Mouse (Mus musculus) T-helper 17 cell (primary cell): ENCODE measurements around the gene Mphosph6.

ENCODE experiments used
- in situ Hi-C, 2 experiments: fragments of 300-600 bp; cut with MboI, MseI; formaldehyde crosslinking; loops; 1 replicate in 1 of 2; 2 replicates in 1 of 2; pipeline ENCODE4 v1.15.1; 2025; ENCODE audit warnings: high pct_unique_total_duplicates in 2 of 2

Mphosph6 gene

DNA sequence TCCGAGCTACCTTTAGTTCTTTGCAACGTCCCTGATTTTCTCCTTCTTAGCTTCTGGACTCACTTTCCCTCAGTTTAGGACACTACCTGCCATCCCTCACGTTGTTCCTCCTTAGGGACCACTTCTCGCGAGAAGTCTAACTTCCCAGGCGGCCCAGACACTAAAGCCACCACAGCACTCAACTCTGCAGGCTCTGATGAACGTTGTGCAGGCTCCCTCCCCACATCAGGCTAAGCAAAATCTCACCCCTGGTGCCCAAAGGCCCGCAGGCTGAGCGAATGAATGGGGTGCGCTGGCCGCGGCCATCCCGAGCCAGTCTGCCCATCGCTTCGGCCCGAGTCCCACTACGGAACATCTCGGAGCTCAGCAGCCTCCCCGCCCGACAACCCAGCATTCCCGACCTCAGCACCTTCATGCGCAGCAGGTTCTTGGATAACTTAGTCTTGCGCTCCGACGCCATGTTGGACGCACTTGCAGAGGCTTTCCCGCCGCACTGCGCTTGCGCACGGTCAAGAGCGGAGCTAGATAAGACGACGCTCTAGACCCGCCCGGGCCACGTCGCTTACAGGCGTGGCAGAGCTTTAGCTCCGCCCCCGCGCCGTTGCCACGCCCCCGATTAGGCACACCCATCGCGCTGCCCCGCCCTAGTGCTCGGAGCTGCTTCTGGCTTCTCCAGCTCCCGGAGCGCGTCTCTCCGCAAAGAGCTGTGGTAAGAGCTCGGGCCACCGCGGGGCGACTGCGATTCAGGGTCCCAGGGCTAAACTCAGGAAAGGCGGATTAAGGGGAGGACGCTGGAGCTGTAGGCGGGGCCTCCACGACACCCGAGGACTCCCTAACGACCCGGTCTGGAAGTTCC lies at the start of gene Mphosph6:
Gene Mphosph6 (minus strand): TSS at position 501 of the 856 bp plus-strand sequence.
- in situ Hi-C loops = no loop called here

DNA sequence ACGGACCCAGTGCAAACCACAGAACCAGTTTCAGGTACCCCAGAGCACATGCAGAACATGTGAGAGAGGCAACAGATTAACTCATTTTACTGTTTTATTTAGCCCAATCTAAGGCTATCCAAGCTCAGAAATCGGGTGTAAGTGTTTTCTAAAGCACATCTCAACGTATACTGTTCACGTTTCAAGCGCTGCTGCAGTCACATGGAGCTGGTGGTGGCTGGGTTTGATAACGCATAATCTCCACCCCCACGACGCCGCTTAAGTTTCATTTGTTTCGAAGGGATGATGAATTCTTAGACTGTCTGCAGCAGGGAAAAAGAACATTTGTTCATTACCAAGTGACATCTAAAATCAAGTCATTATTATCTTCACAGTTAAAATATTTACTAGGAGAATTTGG lies 48.7 kb upstream of the Mphosph6 start:
- in situ Hi-C loops = no loop called here

DNA sequence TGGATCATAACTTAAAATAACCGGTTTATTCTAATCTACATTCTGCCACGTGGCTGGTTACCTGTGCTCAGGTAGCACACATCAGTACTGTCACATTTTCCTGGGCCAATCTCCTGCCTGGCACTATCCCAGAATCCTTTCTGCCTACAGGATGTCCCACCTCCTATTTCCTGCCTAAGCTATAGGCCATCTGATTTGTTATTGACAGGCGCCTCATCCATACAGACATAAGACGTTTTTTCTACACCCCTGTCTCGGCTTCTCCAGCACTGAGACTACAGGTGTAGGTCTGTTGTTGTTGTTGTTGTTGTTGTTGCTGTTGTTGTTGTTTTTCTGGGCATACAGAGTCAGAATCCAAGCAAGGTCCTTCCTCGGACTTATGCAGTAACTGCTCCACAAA lies 46.1 kb upstream of the Mphosph6 start:
- in situ Hi-C loops = no loop called here

DNA sequence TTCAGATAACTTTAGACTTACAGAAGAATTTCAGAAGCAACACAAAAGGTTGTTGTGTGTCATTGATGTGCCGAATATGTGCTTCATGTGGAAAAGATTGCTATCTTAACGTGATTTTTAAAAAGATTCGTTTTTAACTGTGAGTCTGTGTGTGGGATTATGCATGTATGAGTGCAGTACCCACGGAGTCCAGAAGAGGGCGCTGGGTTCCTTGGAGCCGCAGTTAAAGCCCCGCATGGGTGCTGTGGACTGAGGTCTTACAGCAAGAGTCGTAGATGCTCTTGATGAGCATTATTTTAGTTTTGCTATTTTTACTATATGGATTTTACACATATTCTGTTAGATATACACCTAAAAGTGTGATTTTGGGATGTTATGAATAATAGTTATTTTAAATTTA lies 42.0 kb upstream of the Mphosph6 start:
- in situ Hi-C loops = no loop called here

DNA sequence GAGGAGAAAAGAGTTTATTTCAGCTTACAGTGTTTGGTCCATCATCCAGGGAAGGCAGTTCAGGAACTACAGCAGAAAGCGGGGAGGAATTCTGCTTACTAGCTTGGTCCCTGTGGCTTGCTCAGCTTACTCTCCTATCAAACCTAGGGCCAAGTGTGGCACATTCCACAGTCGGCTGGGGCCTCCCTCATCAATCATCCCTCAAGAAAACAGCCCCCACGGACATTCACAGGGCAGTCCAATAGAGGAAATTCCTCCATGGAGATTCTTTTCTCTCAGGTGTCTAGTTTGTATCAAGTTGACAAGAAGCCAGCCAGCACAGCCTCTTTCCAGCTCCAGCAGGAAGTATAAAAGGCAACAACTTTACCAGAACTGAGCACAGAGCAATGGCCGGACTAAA lies 11.8 kb upstream of the Mphosph6 start:
- in situ Hi-C loops = no loop called here

DNA sequence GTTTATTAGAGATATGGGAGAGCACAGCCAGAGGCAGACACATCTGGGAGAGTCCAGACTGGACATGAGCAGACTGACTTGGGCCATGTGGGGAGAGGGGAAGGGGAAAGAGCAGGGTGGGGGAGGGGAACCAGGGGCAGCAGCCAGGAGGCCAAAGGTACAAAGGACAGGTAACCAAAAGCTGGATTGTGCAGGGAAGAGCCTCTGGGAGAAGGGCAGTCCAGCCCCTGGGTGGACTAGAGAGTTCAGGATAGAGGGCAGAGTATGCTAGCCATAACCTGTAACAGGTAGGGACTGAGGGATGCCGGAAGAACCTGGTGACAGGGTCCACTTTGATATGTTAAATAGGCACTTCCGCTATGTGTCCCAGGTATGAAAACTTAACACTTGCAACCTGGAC lies 8.9 kb upstream of the Mphosph6 start:
- in situ Hi-C loops = no loop called here

DNA sequence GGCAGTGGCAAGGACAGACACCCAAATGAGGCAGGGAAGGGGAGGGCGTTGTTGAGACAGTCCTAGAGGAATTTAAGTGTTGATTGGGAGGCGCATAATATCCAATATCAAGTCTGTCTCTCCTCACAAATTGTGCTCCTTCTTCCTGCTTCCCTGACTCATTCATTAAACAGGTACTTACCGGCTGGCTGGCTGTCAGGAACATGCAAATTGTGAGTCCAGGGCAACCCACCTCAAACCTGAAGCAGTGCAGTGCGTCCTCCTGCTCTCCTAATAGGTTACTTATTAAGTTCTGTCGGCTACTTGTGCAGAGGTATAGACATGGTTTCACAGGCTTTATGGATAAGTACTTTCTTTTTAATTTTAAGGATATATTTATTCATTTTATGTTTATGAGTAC lies 3.7 kb upstream of the Mphosph6 start:
- in situ Hi-C loops = no loop called here

DNA sequence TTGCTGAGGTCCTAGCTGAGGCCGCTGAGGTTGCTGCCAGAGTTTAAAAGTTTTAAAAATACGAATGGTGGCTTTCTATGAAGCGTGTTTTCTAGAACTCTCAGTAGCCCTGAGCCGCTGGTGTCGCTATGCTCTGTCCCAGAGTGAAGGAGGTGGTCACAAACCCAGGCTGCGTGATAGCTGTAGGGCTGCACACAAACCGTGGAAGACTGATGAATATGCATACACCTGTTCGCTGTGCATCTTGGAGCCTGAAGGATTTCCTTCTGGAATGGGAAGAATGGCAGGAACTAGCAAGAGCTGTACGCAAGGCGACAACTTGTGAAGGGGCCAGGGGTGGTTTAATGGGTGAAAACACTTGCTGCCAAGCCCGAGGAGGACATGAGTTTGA lies 551 bp upstream of the Mphosph6 start:
- in situ Hi-C loops = no loop called here

DNA sequence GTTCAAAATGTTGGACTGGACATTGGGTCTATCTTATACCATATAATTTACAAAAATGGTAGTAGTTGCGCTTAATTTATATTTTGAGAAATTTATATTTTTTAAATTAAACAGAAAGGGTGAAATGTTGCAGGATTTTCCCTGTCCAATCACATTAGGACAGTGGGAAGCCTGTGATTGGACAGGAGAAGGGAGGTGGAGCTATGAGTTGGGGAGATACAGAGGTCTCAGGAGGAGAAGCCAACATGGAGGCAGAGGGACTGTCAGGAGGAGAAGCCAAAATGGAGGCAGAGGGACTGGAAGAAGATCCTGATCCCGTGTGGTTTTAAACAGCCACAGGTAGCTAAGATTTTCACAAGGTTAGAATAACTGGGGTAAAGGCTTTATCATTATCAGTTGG lies 3.7 kb downstream of the Mphosph6 start:
- in situ Hi-C loops = loop anchor here (25.0 kb wide), 2 partner anchors 636 to 886 kb away; partner anchors contain the start of genes Gan (in 2 of the 2), Cenpn (in 1 of the 2) and Cmc2 (in 1 of the 2)

DNA sequence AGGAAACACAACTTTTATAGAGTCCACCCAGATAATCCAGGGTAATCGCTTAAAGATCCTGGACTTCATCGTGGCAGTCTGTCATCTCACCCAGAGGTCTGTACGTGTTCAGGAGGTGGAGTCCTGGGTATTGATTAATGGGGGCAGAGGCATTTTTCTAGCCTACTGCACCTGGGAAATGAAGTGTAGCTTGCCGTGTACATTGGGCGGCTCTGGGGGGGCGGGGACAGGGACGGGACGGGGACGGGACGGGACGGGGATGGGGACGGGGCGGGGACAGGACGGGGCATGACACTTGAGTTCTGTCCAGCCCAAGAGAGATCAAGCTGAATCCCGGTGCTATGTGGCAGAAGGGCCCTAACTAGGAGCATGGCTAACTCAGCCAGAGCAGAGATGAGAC lies 5.3 kb downstream of the Mphosph6 start:
- in situ Hi-C loops = loop anchor here (25.0 kb wide), 2 partner anchors 634 to 884 kb away; partner anchors contain the start of genes Gan (in 2 of the 2), Cenpn (in 1 of the 2) and Cmc2 (in 1 of the 2)

DNA sequence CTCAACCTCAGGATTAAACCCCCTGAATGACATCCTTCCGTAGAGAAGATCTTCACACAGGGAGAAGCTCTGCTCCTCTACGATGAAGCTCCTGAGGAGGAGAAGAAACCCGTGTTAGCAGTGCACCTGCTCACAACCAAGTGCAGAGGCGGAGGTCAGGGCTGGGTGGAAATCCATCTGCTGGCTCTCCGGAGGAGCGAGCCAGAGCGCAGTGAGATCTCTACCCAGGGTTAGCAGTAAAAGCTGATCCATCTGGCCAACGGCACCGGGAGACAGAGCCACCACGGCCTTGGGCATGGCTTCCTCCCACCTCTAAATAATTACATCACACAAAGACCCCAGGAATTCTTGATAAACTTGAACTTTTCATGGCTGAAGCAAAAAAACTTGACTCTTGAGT lies 7.2 kb downstream of the Mphosph6 start:
- in situ Hi-C loops = loop anchor here (25.0 kb wide), 2 partner anchors 632 to 882 kb away; partner anchors contain the start of genes Gan (in 2 of the 2), Cenpn (in 1 of the 2) and Cmc2 (in 1 of the 2)

DNA sequence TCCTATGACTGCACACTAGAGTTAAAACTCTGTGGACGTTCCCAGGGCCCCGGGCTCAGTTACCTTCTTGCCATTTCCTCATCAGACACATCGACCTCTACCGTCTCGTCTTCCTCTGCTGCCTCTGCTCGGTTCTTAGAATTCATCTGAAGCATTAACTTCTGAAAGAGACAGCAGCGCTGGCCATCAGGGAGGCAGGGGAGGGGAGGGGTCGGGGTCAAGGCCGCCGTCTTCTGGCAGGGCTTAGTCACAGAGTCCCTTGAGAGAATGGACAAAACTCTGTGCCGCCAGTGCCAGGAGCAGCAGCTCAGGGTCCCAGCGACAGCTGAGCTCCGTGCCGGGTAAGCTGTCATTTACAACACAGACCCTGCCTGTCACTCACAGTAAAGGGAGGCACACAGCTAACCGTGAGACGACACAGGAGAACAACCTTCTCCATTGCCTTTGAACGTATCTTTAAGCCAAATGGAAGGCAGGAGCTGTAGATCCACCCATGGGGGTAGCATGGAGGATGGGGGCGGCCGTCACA lies 9.1 kb downstream of the Mphosph6 start:
- in situ Hi-C loops = loop anchor here (25.0 kb wide), 2 partner anchors 630 to 880 kb away; partner anchors contain the start of genes Gan (in 2 of the 2), Cenpn (in 1 of the 2) and Cmc2 (in 1 of the 2)

DNA sequence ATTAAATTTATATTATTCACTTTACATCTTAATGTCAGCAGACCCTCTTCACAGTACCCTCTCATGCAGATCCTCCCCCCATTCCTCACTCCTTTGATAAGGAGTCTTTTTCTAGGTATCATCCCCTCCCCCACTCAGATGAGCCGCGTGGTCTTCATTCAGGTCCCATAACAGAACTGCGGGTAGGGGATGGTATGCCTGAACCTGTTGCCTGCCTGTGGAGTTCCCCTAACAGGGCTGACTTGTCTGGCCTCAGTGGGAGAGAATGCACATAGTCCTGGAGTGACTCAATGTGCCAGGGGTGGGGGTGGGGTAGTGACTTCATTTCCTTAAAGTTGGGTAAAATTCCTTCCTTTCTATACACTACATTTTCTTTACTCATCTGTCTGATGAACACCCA lies 15.3 kb downstream of the Mphosph6 start:
- in situ Hi-C loops = loop anchor here (10.0 to 25.0 kb wide), 4 partner anchors 392 to 1052 kb away; partner anchors contain the start of genes Gan (in 2 of the 2), Cdyl2 (in 1 of the 2), Cenpn (in 1 of the 2) and Cmc2 (in 1 of the 2)

DNA sequence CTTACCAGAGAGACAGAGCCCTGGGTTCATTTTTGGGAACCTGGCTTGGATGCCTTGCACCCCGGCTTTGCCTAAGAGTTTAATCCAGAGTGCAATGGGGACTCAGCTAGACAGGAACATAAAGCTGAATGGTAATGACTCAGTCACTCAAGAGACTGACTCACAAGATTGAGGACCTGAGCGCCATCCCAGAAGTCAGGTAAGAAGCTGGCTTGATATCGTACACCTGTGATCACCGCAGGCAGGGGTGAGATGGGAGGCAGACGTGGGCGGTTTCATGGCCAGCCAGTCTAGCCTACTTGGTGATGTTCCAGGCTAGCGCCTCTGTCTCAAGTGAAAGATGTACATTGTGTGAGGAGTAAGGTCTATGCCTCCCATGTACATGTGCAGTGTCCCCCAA lies 18.7 kb downstream of the Mphosph6 start:
- in situ Hi-C loops = loop anchor here (10.0 to 25.0 kb wide), 4 partner anchors 388 to 1048 kb away; partner anchors contain the start of genes Gan (in 2 of the 2), Cdyl2 (in 1 of the 2), Cenpn (in 1 of the 2) and Cmc2 (in 1 of the 2)

DNA sequence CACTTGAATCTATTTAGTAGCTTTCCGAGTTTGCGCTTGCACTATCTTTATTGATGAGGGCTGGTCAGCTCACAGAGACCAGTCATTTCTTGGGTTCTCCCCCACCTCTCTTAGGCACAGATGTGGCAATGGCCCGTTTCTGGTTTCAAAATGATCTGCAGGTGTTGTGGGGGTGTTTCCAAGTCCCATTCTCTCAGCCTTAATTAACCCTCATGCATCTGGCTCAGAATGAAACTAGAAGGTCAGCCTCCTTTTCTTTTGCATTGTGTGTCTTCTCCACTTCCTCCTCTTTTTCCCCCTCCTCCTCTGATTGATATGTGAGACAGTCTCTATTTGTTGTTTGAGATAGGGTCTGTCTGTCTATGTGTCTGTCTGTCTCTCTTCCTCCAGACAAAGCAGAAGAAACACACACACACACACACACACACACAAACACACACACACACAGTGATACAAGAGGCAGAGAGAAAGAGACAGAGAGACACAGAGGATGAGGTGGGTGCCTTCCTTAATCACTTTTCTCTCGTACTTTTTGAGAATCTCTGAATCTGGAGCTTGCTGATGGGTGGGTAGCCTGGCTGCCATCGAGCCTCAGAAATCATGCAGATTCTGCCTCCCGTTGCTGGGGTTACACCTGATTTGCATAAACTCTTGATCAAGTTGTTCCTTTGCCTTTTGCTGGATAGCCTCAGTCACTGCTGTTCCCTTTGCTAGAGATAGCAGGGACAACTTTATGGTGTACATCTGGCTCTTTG lies 20.2 kb downstream of the Mphosph6 start:
- in situ Hi-C loops = loop anchor here (10.0 to 25.0 kb wide), 4 partner anchors 387 to 1047 kb away; partner anchors contain the start of genes Gan (in 2 of the 2), Cdyl2 (in 1 of the 2), Cenpn (in 1 of the 2) and Cmc2 (in 1 of the 2)

DNA sequence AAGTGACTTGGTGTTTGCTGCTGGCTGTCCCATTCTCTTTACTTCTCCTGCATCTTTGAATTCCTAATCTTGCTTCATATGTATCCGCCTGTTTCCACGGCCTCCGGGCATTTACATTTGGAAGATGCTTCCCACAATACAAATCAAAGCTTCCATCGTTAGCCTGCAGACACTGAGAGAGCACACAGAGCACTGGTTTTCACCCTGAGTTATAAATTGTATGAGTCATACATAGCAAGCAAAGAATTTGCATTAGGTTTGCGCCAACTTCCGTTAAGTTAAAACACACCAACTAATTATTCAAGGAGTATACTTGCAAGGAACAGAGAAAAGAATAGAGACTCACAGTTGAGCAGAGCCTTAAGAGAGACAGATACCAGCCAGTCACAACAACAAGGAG lies 22.4 kb downstream of the Mphosph6 start:
- in situ Hi-C loops = loop anchor here (10.0 to 25.0 kb wide), 3 partner anchors 617 to 1515 kb away; partner anchors contain the start of genes Gan (in 2 of the 2), Cenpn (in 1 of the 2) and Cmc2 (in 1 of the 2)

DNA sequence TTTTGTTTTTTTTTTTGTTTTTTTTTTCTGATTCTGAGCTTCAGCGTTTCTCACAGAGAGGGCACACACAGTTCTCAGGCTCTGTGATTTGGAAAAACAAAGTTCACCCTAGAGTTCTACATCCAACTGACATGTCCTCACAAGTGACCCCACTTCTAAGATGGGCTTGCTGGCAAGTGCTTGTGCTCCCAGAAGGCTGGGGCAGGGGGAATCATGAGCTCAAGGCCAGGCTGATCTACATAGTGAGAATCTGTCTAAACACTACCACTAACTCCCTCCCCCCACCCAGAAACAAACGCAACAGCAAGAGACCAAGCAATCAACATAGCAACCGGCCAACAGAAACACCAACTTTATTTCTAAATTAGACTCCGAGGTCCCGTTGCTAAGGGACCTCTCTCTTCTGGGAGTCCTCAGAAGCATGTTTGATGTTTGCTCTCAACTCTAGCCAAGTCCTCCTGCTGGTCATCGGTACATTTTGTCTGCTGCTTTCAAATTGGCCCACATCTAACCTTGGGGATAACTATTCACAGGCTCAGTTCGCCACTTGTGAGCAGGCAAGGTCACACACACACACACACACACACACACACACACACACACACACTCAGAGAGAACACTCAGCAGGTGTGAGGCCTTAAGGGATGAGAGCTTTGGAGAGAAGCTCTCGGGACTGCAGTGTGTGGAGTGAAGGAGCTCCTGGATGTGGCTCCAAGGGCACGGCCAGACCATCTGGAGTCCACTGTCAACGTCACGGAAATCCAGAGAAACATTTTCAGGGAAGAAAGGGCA lies 23.0 kb downstream of the Mphosph6 start:
- in situ Hi-C loops = loop anchor here (10.0 to 25.0 kb wide), 3 partner anchors 616 to 1516 kb away; partner anchors contain the start of genes Gan (in 2 of the 2), Cenpn (in 1 of the 2) and Cmc2 (in 1 of the 2)

DNA sequence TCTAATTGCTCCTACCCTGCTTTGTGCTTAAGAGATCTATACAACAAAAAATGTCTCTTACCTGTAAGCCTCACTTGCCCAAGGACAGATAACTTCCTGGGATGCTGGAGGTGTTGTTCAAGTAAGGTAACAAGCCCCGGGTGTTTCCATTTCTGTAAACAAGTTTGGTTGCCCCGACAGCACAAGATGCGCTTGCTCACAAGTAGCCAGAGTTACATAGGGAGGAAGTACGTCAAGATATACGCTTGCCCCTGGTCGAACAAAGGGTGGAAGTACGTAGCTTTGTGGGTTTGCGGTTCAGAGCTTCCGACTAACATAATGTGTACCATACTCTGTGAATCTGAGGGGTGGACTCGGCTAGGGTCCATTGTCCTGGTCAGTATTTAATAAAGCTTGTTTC lies 25.7 kb downstream of the Mphosph6 start:
- in situ Hi-C loops = loop anchor here (10.0 to 25.0 kb wide), 3 partner anchors 614 to 1519 kb away; partner anchors contain the start of genes Gan (in 2 of the 2), Cenpn (in 1 of the 2) and Cmc2 (in 1 of the 2)

DNA sequence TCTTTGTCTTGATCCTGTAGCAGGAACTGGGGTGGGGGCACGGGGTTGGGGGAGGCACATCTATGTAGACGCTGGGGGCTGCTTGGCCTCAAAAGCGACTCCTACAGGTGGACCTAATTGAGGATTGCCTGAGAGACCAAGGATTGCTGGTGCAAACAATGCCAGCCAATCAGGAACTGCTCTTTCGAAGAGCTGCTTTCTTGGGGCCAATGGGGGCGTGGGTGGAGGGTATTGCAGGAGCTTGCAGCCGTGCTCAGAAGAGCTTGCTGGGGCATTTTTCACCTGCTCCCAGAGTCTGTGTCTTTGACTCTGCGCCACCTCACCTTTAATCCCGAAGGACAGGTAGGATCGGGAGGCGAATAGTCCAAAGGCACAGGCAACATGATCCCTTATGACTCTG lies 26.1 kb downstream of the Mphosph6 start:
- in situ Hi-C loops = loop anchor here (10.0 to 25.0 kb wide), 3 partner anchors 613 to 1519 kb away; partner anchors contain the start of genes Gan (in 2 of the 2), Cenpn (in 1 of the 2) and Cmc2 (in 1 of the 2)

DNA sequence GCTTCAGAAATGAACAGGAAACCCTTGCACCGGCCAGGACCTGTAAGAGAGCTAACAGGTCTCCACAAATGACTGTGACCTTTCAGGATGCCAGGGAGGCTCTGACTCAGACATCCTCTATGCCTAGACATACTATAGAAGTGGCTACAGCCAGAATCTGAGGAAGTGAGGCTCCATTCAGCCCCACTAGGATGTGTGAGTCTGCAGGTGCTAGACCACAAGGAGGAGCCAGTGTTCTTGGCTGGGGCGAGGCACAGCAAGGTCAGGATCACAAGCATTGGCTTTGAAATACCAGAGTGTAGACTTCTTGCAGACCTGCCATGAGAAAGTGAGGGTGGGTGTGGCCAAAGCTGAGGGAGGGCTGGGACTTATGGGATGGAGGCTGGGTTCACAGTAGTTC lies 29.1 kb downstream of the Mphosph6 start:
- in situ Hi-C loops = loop anchor here (5.0 to 10.0 kb wide), 2 partner anchors 90 to 1522 kb away; no protein-coding TSS in a partner anchor
